Mouse (Mus musculus) heart, adult 8-10 months (tissue): ENCODE results near the gene Trmt1. TPM values are rescaled to one million over a fixed set of nuclear protein-coding genes. Genes with fewer than 3 reads are reported as not detected.

Source experiments
- DNase-seq: peaks from one replicate; pipeline ENCODE4 v3.0.0; 2022; ENCODE audit warnings: low spot score
- total RNA-seq, 4 experiments: library from RNA; stranded (reverse); gene quantifications; 2 replicates each; pipeline ENCODE4 v1.2.4; 2022

Trmt1 gene
- total RNA-seq, 4 experiments from 2014 or later, result 30.9 to 41.7 (median 38.5) TPM

GRCm38 (mm10) chr8:84708774-84709475 lies 22.8 kb downstream of the Trmt1 start:
- DNase-seq, result peak; percentile 86

- DNase-seq, result no peak
Observed at GRCm38 (mm10) chr8:84709931-84710330, 23.8 kb downstream of the Trmt1 start.

GRCm38 (mm10) chr8:84711312-84711711 lies 25.2 kb downstream of the Trmt1 start:
- DNase-seq, result no peak

- no peak for DNase-seq
Observed at GRCm38 (mm10) chr8:84711933-84712758, 26.0 kb downstream of the Trmt1 start.

- no peak for DNase-seq
Observed at GRCm38 (mm10) chr8:84712759-84713120, 26.6 kb downstream of the Trmt1 start.

GRCm38 (mm10) chr8:84713381-84713780 lies 27.3 kb downstream of the Trmt1 start:
- DNase-seq, result no peak

GRCm38 (mm10) chr8:84714161-84714560 lies 28.1 kb downstream of the Trmt1 start:
- DNase-seq, result no peak

GRCm38 (mm10) chr8:84715893-84716468 lies 29.9 kb downstream of the Trmt1 start:
- no peak for DNase-seq

GRCm38 (mm10) chr8:84716790-84717189 lies 30.7 kb downstream of the Trmt1 start:
- no peak for DNase-seq

- no peak for DNase-seq
Observed at GRCm38 (mm10) chr8:84718476-84718875, 32.4 kb downstream of the Trmt1 start.

- DNase-seq, result no peak
Observed at GRCm38 (mm10) chr8:84718959-84719690, 33.0 kb downstream of the Trmt1 start.

- no peak for DNase-seq
Observed at GRCm38 (mm10) chr8:84722530-84722849, 36.4 kb downstream of the Trmt1 start.

GRCm38 (mm10) chr8:84722850-84723570 lies 36.9 kb downstream of the Trmt1 start, which contains the start of gene G430095P16Rik:
Gene G430095P16Rik (plus strand): TSS chr8:84723007.
- peak; percentile 72 for DNase-seq

GRCm38 (mm10) chr8:84723571-84723900 lies 37.4 kb downstream of the Trmt1 start:
- no peak for DNase-seq

GRCm38 (mm10) chr8:84724683-84725082 lies 38.6 kb downstream of the Trmt1 start:
- DNase-seq, result no peak

- DNase-seq, result no peak
Observed at GRCm38 (mm10) chr8:84725246-84725940, 39.3 kb downstream of the Trmt1 start.

GRCm38 (mm10) chr8:84725941-84726259 lies 39.8 kb downstream of the Trmt1 start:
- no peak for DNase-seq

GRCm38 (mm10) chr8:84728474-84728873 lies 42.4 kb downstream of the Trmt1 start:
- DNase-seq, result no peak

GRCm38 (mm10) chr8:84729921-84730362 lies 43.8 kb downstream of the Trmt1 start:
- DNase-seq, result no peak

- no peak for DNase-seq
Observed at GRCm38 (mm10) chr8:84730541-84731370, 44.6 kb downstream of the Trmt1 start.
